Comparison of ENCODE assay signal across 9 mouse cellular contexts in the genomic region with DNA sequence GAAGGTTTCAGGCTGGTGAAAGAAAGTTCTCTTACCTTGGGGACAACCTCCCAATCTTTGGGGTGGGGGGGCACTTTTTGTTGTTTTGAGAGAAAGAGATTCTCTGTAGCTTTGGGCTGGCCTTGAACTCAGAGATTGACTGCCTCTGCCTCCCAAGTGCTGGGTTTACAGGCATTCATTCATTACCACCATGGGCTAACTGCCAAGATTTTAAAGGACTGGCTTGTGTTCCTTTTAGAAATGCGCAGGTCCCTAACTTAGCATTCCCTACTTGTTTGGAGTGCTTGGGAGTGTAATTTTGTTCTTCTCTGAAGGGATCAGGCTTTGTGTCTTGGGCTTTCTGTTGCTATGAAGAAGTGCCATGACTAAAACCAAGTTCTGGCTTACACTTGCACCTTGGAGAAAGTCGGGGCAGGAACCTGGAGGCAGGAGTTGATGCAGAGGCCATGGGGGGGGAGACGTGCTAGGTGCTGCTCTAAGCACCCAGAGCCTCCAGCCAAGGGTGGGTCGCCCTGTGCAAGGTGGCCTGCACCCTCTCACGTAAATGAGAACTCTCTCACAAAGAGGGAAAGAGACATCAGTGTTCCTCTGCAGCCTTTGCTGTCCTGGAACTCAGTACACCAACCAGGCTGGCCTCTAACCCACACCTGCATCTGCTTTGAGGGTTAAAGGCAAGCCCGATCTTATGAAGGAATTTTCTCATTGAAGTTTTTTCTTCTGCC. TPM values are rescaled to one million over a fixed set of nuclear protein-coding genes. Genes with fewer than 3 reads are reported as not detected.
DNase-seq lines count a peak whose midpoint lies in the region; ATAC-seq and TF ChIP-seq lines count a peak whose summit lies in the region.
"Had no signal": no experiment of that assay in that cellular context is flagged by ENCODE, and none has a peak within 500 bp of the region (broad histone marks: within the 10 kb centered on the region; RNA-seq: fewer than 3 reads in every experiment).

No protein-coding gene starts in this region.

- no peaks in the 10 kb centered on the region for H3K27me3 ChIP-seq in lung, embryonic 14.5 days (ENCODE audit: insufficient read depth, low read length)
- H3K27me3 ChIP-seq in embryonic facial prominence, embryonic 15.5 days = no peaks in the 10 kb centered on the region
- no peaks in the 10 kb centered on the region for H3K27me3 ChIP-seq in limb, embryonic 11.5 days (ENCODE audit: control insufficient read depth, insufficient read depth, low read length)
- H3K27me3 ChIP-seq in neural tube, embryonic 15.5 days (replicated peaks) = no peaks in the 10 kb centered on the region

- 76% methylated on average over 6 of the region's 6 CpGs for WGBS in lung, embryonic 14.5 days
- 70% methylated on average over 6 of the region's 6 CpGs for WGBS in lung, adult 2 months
- 74% methylated on average over 6 of the region's 6 CpGs for WGBS in embryonic facial prominence, embryonic 15.5 days
- WGBS in limb, embryonic 11.5 days = 85% methylated on average over 6 of the region's 6 CpGs
- 81% methylated on average over 6 of the region's 6 CpGs for WGBS in neural tube, embryonic 15.5 days

- peaks cover 31% of the 10 kb centered on the region for H3K36me3 ChIP-seq in lung, embryonic 14.5 days (ENCODE audit: insufficient read depth)
- H3K36me3 ChIP-seq in embryonic facial prominence, embryonic 15.5 days = peaks cover 27% of the 10 kb centered on the region
- H3K36me3 ChIP-seq in limb, embryonic 11.5 days (ENCODE audit: control insufficient read depth, insufficient read depth, low read length) = peaks cover 11% of the 10 kb centered on the region
- peaks cover 23% of the 10 kb centered on the region for H3K36me3 ChIP-seq in neural tube, embryonic 15.5 days

- no peak for TF ChIP-seq CTCF in lung, embryonic 14.5 days (IDR thresholded peaks at IDR 0.05; ENCODE audit: low read depth)
- TF ChIP-seq CTCF in lung, adult 2 months (IDR thresholded peaks at IDR 0.05; ENCODE audit: insufficient read depth, low read length) = no peak

- peak overlapping the region; percentile 98 for H3K4me2 ChIP-seq in lung, embryonic 14.5 days
- peak overlapping the region; percentile 73 for H3K4me2 ChIP-seq in embryonic facial prominence, embryonic 15.5 days (replicated peaks)
- no peak overlapping the region; the same call in 1 of the 2 replicates for H3K4me2 ChIP-seq in limb, embryonic 11.5 days (ENCODE audit: low read depth, severe bottlenecking)
- H3K4me2 ChIP-seq in neural tube, embryonic 15.5 days = peak overlapping the region; percentile 88

- H3K27ac ChIP-seq in lung, embryonic 14.5 days (ENCODE audit: low read depth) = no peak overlapping the region
- H3K27ac ChIP-seq in embryonic facial prominence, embryonic 15.5 days (replicated peaks) = peak overlapping the region; percentile 96
- H3K27ac ChIP-seq in limb, embryonic 11.5 days (replicated peaks; ENCODE audit: low read depth, low read length) = no peak overlapping the region
- H3K27ac ChIP-seq in neural tube, embryonic 15.5 days (replicated peaks) = no peak overlapping the region

- peak overlapping the region; percentile 97 for H3K9ac ChIP-seq in lung, embryonic 14.5 days
- H3K9ac ChIP-seq in embryonic facial prominence, embryonic 15.5 days = peak overlapping the region; percentile 91
- H3K9ac ChIP-seq in limb, embryonic 11.5 days (ENCODE audit: low read length) = peak overlapping the region; percentile 96; the same call in 1 of the 2 replicates
- H3K9ac ChIP-seq in neural tube, embryonic 15.5 days (replicated peaks) = peak overlapping the region; percentile 93

- H3K4me1 ChIP-seq in lung, embryonic 14.5 days (ENCODE audit: insufficient read depth) = no peaks in the 10 kb centered on the region
- peaks cover 7% of the 10 kb centered on the region for H3K4me1 ChIP-seq in lung, adult 2 months (ENCODE audit: control insufficient read depth, insufficient read depth, low read length)
- H3K4me1 ChIP-seq in embryonic facial prominence, embryonic 15.5 days = peaks cover 26% of the 10 kb centered on the region
- H3K4me1 ChIP-seq in limb, embryonic 11.5 days (ENCODE audit: control insufficient read depth, insufficient read depth, low read length) = peaks cover 7% of the 10 kb centered on the region; the same call in 1 of the 2 replicates
- H3K4me1 ChIP-seq in neural tube, embryonic 15.5 days = peaks cover 18% of the 10 kb centered on the region

- peak; percentile 47 for DNase-seq in lung, embryonic 14.5 days
- no peak for DNase-seq in lung, adult 2 months
- DNase-seq in limb, embryonic 11.5 days (ENCODE audit: low spot score) = no peak
- DNase-seq in spleen, adult 12 weeks (ENCODE audit: low spot score) = no peak
- DNase-seq in spleen, postnatal 10 days (ENCODE audit: low spot score in 2 of 2) = no peak
- no peak for DNase-seq in cerebellum, adult 18-20 months
- DNase-seq: adrenal gland, adult 8-10 months had no signal

- TF ChIP-seq POLR2A in lung, adult 2 months (IDR thresholded peaks at IDR 0.05; ENCODE audit: borderline replicate concordance, extremely low read depth, low read depth, low read length) = no peak

- ATAC-seq in lung, embryonic 14.5 days (ENCODE audit: insufficient read depth) = no peak
- no peak for ATAC-seq in embryonic facial prominence, embryonic 15.5 days (ENCODE audit: insufficient number of reproducible peaks, low FRiP score, low TSS enrichment, low read depth)
- no peak for ATAC-seq in limb, embryonic 11.5 days (ENCODE audit: insufficient number of reproducible peaks, low FRiP score, low TSS enrichment, low read depth)
- ATAC-seq in neural tube, embryonic 15.5 days (ENCODE audit: low FRiP score) = no peak

- H3K4me3 ChIP-seq in lung, embryonic 14.5 days (ENCODE audit: low read depth, low read length) = peak overlapping the region; percentile 88
- no peak overlapping the region for H3K4me3 ChIP-seq in lung, adult 2 months (replicated peaks; ENCODE audit: extremely low read depth, low read depth, low read length)
- H3K4me3 ChIP-seq in embryonic facial prominence, embryonic 15.5 days (replicated peaks) = peak overlapping the region; percentile 72
- H3K4me3 ChIP-seq in limb, embryonic 11.5 days (ENCODE audit: low read depth, low read length) = peak overlapping the region; percentile 94; the same call in 1 of the 2 replicates
- H3K4me3 ChIP-seq in neural tube, embryonic 15.5 days (replicated peaks) = peak overlapping the region; percentile 76

- no peaks in the 10 kb centered on the region for H3K9me3 ChIP-seq in lung, embryonic 14.5 days (ENCODE audit: low read depth, low read length)
- H3K9me3 ChIP-seq in embryonic facial prominence, embryonic 15.5 days (replicated peaks) = no peaks in the 10 kb centered on the region
- H3K9me3 ChIP-seq in limb, embryonic 11.5 days (ENCODE audit: control insufficient read depth, low read length) = no peaks in the 10 kb centered on the region
- no peaks in the 10 kb centered on the region for H3K9me3 ChIP-seq in neural tube, embryonic 15.5 days (replicated peaks)

RNA-seq across cellular contexts. Expression of gene Rpl13, which starts 2.1 kb away (rescaled TPM):
- polyA plus RNA-seq in lung, embryonic 14.5 days (2014; fragmentation: Nextera tagmentation; extraction: Ambion mirVana) = 1,722 and 1,770 TPM in 2 replicates
- 1,500 and 2,209 TPM in 2 replicates for polyA plus RNA-seq in lung, adult 2 months (2012; rRNA removed)
- polyA plus RNA-seq in embryonic facial prominence, embryonic 15.5 days (2015; fragmentation: Nextera tagmentation; extraction: Ambion mirVana) = 1,311 and 1,540 TPM in 2 replicates
- 1,566 and 1,655 TPM in 2 replicates for polyA plus RNA-seq in limb, embryonic 11.5 days (2014; fragmentation: Nextera tagmentation; extraction: Ambion mirVana)
- polyA plus RNA-seq in neural tube, embryonic 15.5 days (2015; fragmentation: Nextera tagmentation; extraction: Ambion mirVana) = 659 and 826 TPM in 2 replicates

RNA-seq across cellular contexts. Expression of gene Cpne7, which starts 13.0 kb away (rescaled TPM):
- 0.24 and 0.49 TPM in 2 replicates for polyA plus RNA-seq in lung, embryonic 14.5 days (2014; fragmentation: Nextera tagmentation; extraction: Ambion mirVana)
- polyA plus RNA-seq in lung, adult 2 months (2012; rRNA removed) = 1.3 and 1.7 TPM in 2 replicates
- 6.5 and 6.9 TPM in 2 replicates for polyA plus RNA-seq in embryonic facial prominence, embryonic 15.5 days (2015; fragmentation: Nextera tagmentation; extraction: Ambion mirVana)
- polyA plus RNA-seq in limb, embryonic 11.5 days (2014; fragmentation: Nextera tagmentation; extraction: Ambion mirVana) = 0.57 and 0.82 TPM in 2 replicates
- polyA plus RNA-seq in neural tube, embryonic 15.5 days (2015; fragmentation: Nextera tagmentation; extraction: Ambion mirVana) = 3.7 and 4.7 TPM in 2 replicates

RNA-seq across cellular contexts. Expression of gene Spg7, which starts 41.5 kb away (rescaled TPM):
- polyA plus RNA-seq in lung, embryonic 14.5 days (2014; fragmentation: Nextera tagmentation; extraction: Ambion mirVana) = 44.5 and 45.0 TPM in 2 replicates
- polyA plus RNA-seq in lung, adult 2 months (2012; rRNA removed) = 71.1 and 85.5 TPM in 2 replicates
- polyA plus RNA-seq in embryonic facial prominence, embryonic 15.5 days (2015; fragmentation: Nextera tagmentation; extraction: Ambion mirVana) = 40.8 and 41.5 TPM in 2 replicates
- 45.0 and 45.4 TPM in 2 replicates for polyA plus RNA-seq in limb, embryonic 11.5 days (2014; fragmentation: Nextera tagmentation; extraction: Ambion mirVana)
- polyA plus RNA-seq in neural tube, embryonic 15.5 days (2015; fragmentation: Nextera tagmentation; extraction: Ambion mirVana) = 45.8 and 47.6 TPM in 2 replicates

RNA-seq across cellular contexts. Expression of gene Sult5a1, which starts 53.9 kb away (rescaled TPM):
- polyA plus RNA-seq in lung, embryonic 14.5 days (2014; fragmentation: Nextera tagmentation; extraction: Ambion mirVana) = 16.3 and 17.8 TPM in 2 replicates
- polyA plus RNA-seq in lung, adult 2 months (2012; rRNA removed) = 35.3 and 45.2 TPM in 2 replicates
- 47.8 and 50.7 TPM in 2 replicates for polyA plus RNA-seq in embryonic facial prominence, embryonic 15.5 days (2015; fragmentation: Nextera tagmentation; extraction: Ambion mirVana)
- 6.8 and 8.5 TPM in 2 replicates for polyA plus RNA-seq in limb, embryonic 11.5 days (2014; fragmentation: Nextera tagmentation; extraction: Ambion mirVana)
- polyA plus RNA-seq in neural tube, embryonic 15.5 days (2015; fragmentation: Nextera tagmentation; extraction: Ambion mirVana) = 2.2 and 3.4 TPM in 2 replicates
